Mouse (Mus musculus): ENCODE results near the gene Scnm1.

- TF ChIP-seq CTCF (IDR thresholded peaks at IDR 0.05; ENCODE audit: low read depth): peak; percentile 92
- no peak for TF ChIP-seq EP300 (IDR thresholded peaks at IDR 0.05; ENCODE audit: low read depth)
These were observed 8.8 kb upstream of the Scnm1 start for GRCm38 (mm10) chr3:95142617-95143011.

Data from heart, postnatal 0 days (tissue).